Comparison of ENCODE assay signal across 9 mouse cellular contexts in the genomic region with DNA sequence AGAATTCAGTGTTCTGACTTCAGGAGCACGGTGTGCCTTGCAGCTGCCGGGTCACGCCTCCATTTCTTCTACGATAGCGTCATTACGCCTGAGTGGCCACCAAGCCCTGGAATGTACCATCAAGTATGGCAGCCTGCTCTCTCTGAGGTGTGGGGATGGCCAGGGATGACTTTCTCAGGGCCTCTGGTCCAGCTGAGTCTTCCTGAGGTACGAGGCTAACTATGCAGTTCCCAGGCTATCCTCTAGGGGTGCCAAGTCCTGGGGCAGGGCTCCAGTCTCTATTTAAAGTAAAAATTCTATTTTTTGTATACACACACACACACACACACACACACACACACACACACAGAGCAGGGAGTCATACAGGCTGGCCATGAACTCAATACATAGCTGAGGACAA. TPM values are rescaled to one million over a fixed set of nuclear protein-coding genes. Genes with fewer than 3 reads are reported as not detected.
DNase-seq lines count a peak whose midpoint lies in the region; ATAC-seq and TF ChIP-seq lines count a peak whose summit lies in the region.
"Had no signal": no experiment of that assay in that cellular context is flagged by ENCODE, and none has a peak within 500 bp of the region (broad histone marks: within the 10 kb centered on the region; RNA-seq: fewer than 3 reads in every experiment).

No protein-coding gene starts in this region.

- H3K4me3 ChIP-seq in kidney, postnatal 0 days (replicated peaks; ENCODE audit: low read depth, low read length): no peak overlapping the region
- H3K4me3 ChIP-seq in kidney, embryonic 16.5 days (ENCODE audit: low read length): no peak overlapping the region
- no peak overlapping the region for H3K4me3 ChIP-seq in C2C12 (ENCODE audit: insufficient read depth, poor library complexity, severe bottlenecking)
- H3K4me3 ChIP-seq: megakaryocyte, embryonic 14.5 days had no signal

- 55% methylated on average over 7 of the region's 7 CpGs for WGBS in kidney, postnatal 0 days
- 66% methylated on average over 7 of the region's 7 CpGs for WGBS in kidney, embryonic 16.5 days

- no peak for ATAC-seq in kidney, postnatal 0 days (replicated peaks; ENCODE audit: low FRiP score, low read depth)
- ATAC-seq in kidney, embryonic 16.5 days (ENCODE audit: low FRiP score, low TSS enrichment): no peak
- ATAC-seq in hematopoietic stem cell, adult 5-6 weeks (replicated peaks in 1 of 2; ENCODE audit: insufficient read depth in 1 of 2, low FRiP score in 2 of 2, low TSS enrichment in 1 of 2, low read depth in 1 of 2, poor library complexity in 2 of 2, severe bottlenecking in 2 of 2): peak; percentile 56 to 76

- H3K79me3 ChIP-seq in C2C12 (ENCODE audit: low read depth): no peaks in the 10 kb centered on the region

- H3K4me1 ChIP-seq in kidney, postnatal 0 days (replicated peaks; ENCODE audit: insufficient read depth, low read length): no peaks in the 10 kb centered on the region
- no peaks in the 10 kb centered on the region for H3K4me1 ChIP-seq in kidney, embryonic 16.5 days (ENCODE audit: insufficient read depth, low read length)

- H3K4me2 ChIP-seq in kidney, postnatal 0 days (ENCODE audit: low read length): no peak overlapping the region
- no peak overlapping the region for H3K4me2 ChIP-seq in kidney, embryonic 16.5 days (replicated peaks; ENCODE audit: low read depth, low read length)

- no peak overlapping the region for H3ac ChIP-seq in C2C12 (ENCODE audit: control insufficient read depth, insufficient read length, low read depth)

- H3K27me3 ChIP-seq in kidney, postnatal 0 days (ENCODE audit: insufficient read depth, low read length): no peaks in the 10 kb centered on the region
- H3K27me3 ChIP-seq in kidney, embryonic 16.5 days (ENCODE audit: insufficient read depth, low read length): no peaks in the 10 kb centered on the region
- H3K27me3 ChIP-seq in C2C12 (ENCODE audit: control insufficient read depth, insufficient read depth, insufficient read length): no peaks in the 10 kb centered on the region

- DNase-seq in kidney, postnatal 0 days (ENCODE audit: low spot score): no peak
- peak; percentile 33 for DNase-seq in ES-CJ7 (ENCODE audit: low read depth, low spot score)
- no peak for DNase-seq in adrenal gland, postnatal 14 days
- DNase-seq in layer of hippocampus, postnatal 10 days (ENCODE audit: low spot score in 2 of 2): no peak
- DNase-seq: gastrocnemius, postnatal 10 days had no signal

- no peak overlapping the region for H3K9ac ChIP-seq in kidney, postnatal 0 days (ENCODE audit: low read depth, low read length)
- H3K9ac ChIP-seq in kidney, embryonic 16.5 days (replicated peaks; ENCODE audit: low read length): no peak overlapping the region

- H3K79me2 ChIP-seq in C2C12 (ENCODE audit: control insufficient read depth, insufficient read depth): no peaks in the 10 kb centered on the region

- peak; percentile 61 for TF ChIP-seq CTCF in kidney, postnatal 0 days (IDR thresholded peaks at IDR 0.05; ENCODE audit: low read depth)
- peak; percentile 9 for TF ChIP-seq CTCF in C2C12 (IDR thresholded peaks at IDR 0.05; ENCODE audit: control insufficient read depth, insufficient read depth, insufficient read length)

- no peak overlapping the region for H3K27ac ChIP-seq in kidney, postnatal 0 days
- no peak overlapping the region for H3K27ac ChIP-seq in kidney, embryonic 16.5 days (ENCODE audit: low read length)

- no peaks in the 10 kb centered on the region for H3K9me3 ChIP-seq in kidney, postnatal 0 days (replicated peaks; ENCODE audit: low read length)
- H3K9me3 ChIP-seq in kidney, embryonic 16.5 days (ENCODE audit: low read length): 0 out of 2 replicates have a peak, but pooled peaks cover 2% of the 10 kb centered on the region

- H3K36me3 ChIP-seq in kidney, postnatal 0 days (ENCODE audit: insufficient read depth, low read length): no peaks in the 10 kb centered on the region
- H3K36me3 ChIP-seq in kidney, embryonic 16.5 days (ENCODE audit: insufficient read depth, low read length): peaks cover 11% of the 10 kb centered on the region
- H3K36me3 ChIP-seq in C2C12 (ENCODE audit: control insufficient read depth, insufficient read depth): no peaks in the 10 kb centered on the region

TF ChIP-seq in C2C12, 6 proteins besides CTCF, POLR2A, EP300 and RAD21:
- TF ChIP-seq MYOG (IDR thresholded peaks at IDR 0.05; ENCODE audit: control insufficient read depth, extremely low read depth, insufficient read length) (no peak), CEBPB (IDR thresholded peaks at IDR 0.05; ENCODE audit: low read depth) (no peak), USF1 (IDR thresholded peaks at IDR 0.05; ENCODE audit: low read depth) (no peak), MAX (IDR thresholded peaks at IDR 0.05) (no peak)

RNA-seq across cellular contexts. Expression of a gene that starts 12.4 kb away (rescaled TPM):
- 140 and 144 TPM in 2 replicates for polyA plus RNA-seq in kidney, postnatal 0 days (2015; fragmentation: Nextera tagmentation; extraction: Ambion mirVana)
- 86.7 and 92.6 TPM in 2 replicates for polyA plus RNA-seq in kidney, embryonic 16.5 days (2015; fragmentation: Nextera tagmentation; extraction: Ambion mirVana)
- 98.5 TPM for polyA plus RNA-seq in C2C12 (2012; fragmentation: generic; extraction: Trizol)
- 7.4 and 13.3 TPM in 2 replicates for total RNA-seq in hematopoietic stem cell, adult 5-6 weeks (2017)
- 89.6 and 91.5 TPM in 2 replicates for total RNA-seq in adrenal gland, postnatal 14 days (2021)
- total RNA-seq in layer of hippocampus, postnatal 10 days (2021): 10 to 100 TPM; 74.6 to 89.2 TPM

RNA-seq across cellular contexts. Expression of a gene that starts 20.1 kb away (rescaled TPM):
- polyA plus RNA-seq in kidney, postnatal 0 days (2015; fragmentation: Nextera tagmentation; extraction: Ambion mirVana): 19.7 and 24.5 TPM in 2 replicates
- polyA plus RNA-seq in kidney, embryonic 16.5 days (2015; fragmentation: Nextera tagmentation; extraction: Ambion mirVana): 26.4 TPM in 2 replicates
- 9.8 TPM for polyA plus RNA-seq in C2C12 (2012; fragmentation: generic; extraction: Trizol)
- total RNA-seq in hematopoietic stem cell, adult 5-6 weeks (2017): 27.1 and 37.1 TPM in 2 replicates
- 6.2 and 6.8 TPM in 2 replicates for total RNA-seq in adrenal gland, postnatal 14 days (2021)
- total RNA-seq in layer of hippocampus, postnatal 10 days (2021): 10 to 100 TPM; 12.1 to 12.8 TPM

Comparison
In these comparisons a context has a peak if more than half of its experiments do, and no peak if none do; other contexts are left out.
1. ATAC-seq: peak in hematopoietic stem cell, adult 5-6 weeks (2 of 2); none in kidney, postnatal 0 days (single experiment) and kidney, embryonic 16.5 days (single experiment).